Mouse (Mus musculus) brain, embryonic 14.5 days (tissue): ENCODE measurements around the gene Lsp1.

Experiments
- CTCF ChIP-seq: fragments of 200-500 bp; IDR thresholded peaks from 2 replicates; pipeline ENCODE4 v1.5.1; 2012; ENCODE audit warnings: inconsistent platforms, mild to moderate bottlenecking, moderate library complexity, borderline replicate concordance; ENCODE audit not compliant: insufficient read depth, insufficient read length; ENCODE audit errors: extremely low read depth
- POLR2A ChIP-seq: fragments of 200-500 bp; IDR thresholded peaks from 2 replicates; pipeline ENCODE4 v1.6.1; 2012; ENCODE audit warnings: mild to moderate bottlenecking, inconsistent platforms, borderline replicate concordance; ENCODE audit not compliant: poor library complexity, insufficient read depth, insufficient read length, severe bottlenecking; ENCODE audit errors: extremely low read depth

- TF ChIP-seq POLR2A (no peak), CTCF (no peak)
These were observed 71.4 kb downstream of the Lsp1 start for GRCm38 (mm10) chr7:142531973-142532521.
